In the genomic region with DNA sequence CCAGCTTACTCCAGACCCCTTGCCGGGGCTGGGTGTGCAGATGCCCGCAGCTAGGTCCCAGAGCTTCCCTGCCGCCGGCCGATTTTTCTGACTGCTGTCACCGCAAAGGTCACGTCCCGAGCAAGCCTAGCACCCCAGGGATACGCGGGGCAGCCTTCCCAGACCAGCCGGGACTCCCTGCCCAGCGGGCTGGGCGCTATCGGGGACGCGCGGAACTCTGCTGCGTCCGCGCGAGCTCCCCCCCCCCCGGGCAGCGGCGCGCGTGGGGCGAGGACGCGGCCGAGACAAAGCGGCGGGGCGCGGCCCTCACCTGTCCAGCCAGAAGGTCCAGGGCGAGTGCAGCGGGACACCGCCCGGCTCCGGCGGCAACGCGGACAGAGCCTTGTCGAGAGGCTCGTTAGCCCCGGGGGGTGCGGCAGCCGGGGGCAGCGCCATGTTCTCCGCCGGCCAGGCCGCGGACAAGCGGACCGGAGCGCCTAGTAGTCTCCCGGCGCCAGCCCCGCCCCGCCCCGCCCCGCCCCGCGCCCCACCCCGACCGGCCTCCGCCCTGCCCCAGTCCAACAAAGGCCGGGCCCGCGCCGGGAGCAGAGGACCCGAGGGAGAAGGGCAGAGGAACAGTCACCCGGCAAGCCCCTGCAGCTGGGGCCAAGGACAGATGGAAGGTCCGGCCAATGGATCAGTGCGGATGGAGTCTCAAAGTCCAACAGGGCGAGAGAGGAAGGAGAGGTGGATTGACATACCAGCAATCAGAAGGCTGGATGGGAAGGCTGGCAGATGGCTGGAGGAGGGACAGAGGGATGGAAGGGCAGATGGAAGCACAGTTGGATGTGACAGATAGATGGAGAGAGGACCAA, we compare ENCODE assay signal across 8 mouse cellular contexts. TPM values are rescaled to one million over a fixed set of nuclear protein-coding genes. Genes with fewer than 3 reads are reported as not detected.
DNase-seq lines count a peak whose midpoint lies in the region; ATAC-seq and TF ChIP-seq lines count a peak whose summit lies in the region.

A gene (minus strand): TSS at position 454 of the 854 bp plus-strand sequence.
A gene (minus strand): TSS at position 480 of the 854 bp plus-strand sequence.

- H3K36me3 ChIP-seq in kidney, adult 2 months (ENCODE audit: control insufficient read depth, insufficient read depth, low read length) = no peaks in the 10 kb centered on the region
- no peaks in the 10 kb centered on the region for H3K36me3 ChIP-seq in neural tube, embryonic 13.5 days

- DNase-seq in 3T3-L1 (ENCODE audit: low read depth, low spot score) = peak; percentile 37
- DNase-seq in embryo, embryonic 11.5 days (ENCODE audit: low read depth, low spot score) = peak; percentile 34
- peak; percentile 60 to 79 for DNase-seq in heart, adult 9 months (ENCODE audit: low spot score in 2 of 2)
- peak; percentile 73 for DNase-seq in kidney, adult 2 months
- peak; percentile 64 for DNase-seq in lung, adult 2 months
- peak; percentile 27 to 62 for DNase-seq in urinary bladder, postnatal 36 days (ENCODE audit: low spot score in 2 of 2)

- TF ChIP-seq POLR2A in kidney, adult 2 months (IDR thresholded peaks at IDR 0.05; ENCODE audit: low read depth, low read length) = peak; percentile 15
- peak; percentile 36; the same call in 1 of the 2 replicates for TF ChIP-seq POLR2A in lung, adult 2 months (IDR thresholded peaks at IDR 0.05; ENCODE audit: borderline replicate concordance, extremely low read depth, low read depth, low read length)

- peak within 1 kb of the TSS; percentile 95 for H3K4me2 ChIP-seq in neural tube, embryonic 13.5 days

- no peaks in the 10 kb centered on the region for H3K27me3 ChIP-seq in kidney, adult 2 months (replicated peaks; ENCODE audit: control insufficient read depth, insufficient read depth, low read length)
- peaks cover 39% of the 10 kb centered on the region for H3K27me3 ChIP-seq in neural tube, embryonic 13.5 days

- peak within 1 kb of the TSS; percentile 72 for H3K27ac ChIP-seq in kidney, adult 2 months (ENCODE audit: insufficient read depth, low read depth, low read length)
- peak within 1 kb of the TSS; percentile 78 for H3K27ac ChIP-seq in neural tube, embryonic 13.5 days (replicated peaks)

- H3K4me3 ChIP-seq in kidney, adult 2 months (ENCODE audit: insufficient read depth, low read depth, low read length) = peak within 1 kb of the TSS; percentile 85
- H3K4me3 ChIP-seq in lung, adult 2 months (replicated peaks; ENCODE audit: extremely low read depth, low read depth, low read length) = peak within 1 kb of the TSS; percentile 78
- peak within 1 kb of the TSS; percentile 75 for H3K4me3 ChIP-seq in neural tube, embryonic 13.5 days

- no peaks in the 10 kb centered on the region for H3K4me1 ChIP-seq in kidney, adult 2 months (ENCODE audit: control insufficient read depth, insufficient read depth, low read length)
- peaks cover 3% of the 10 kb centered on the region for H3K4me1 ChIP-seq in lung, adult 2 months (ENCODE audit: control insufficient read depth, insufficient read depth, low read length)
- peaks cover 65% of the 10 kb centered on the region for H3K4me1 ChIP-seq in neural tube, embryonic 13.5 days (replicated peaks)

- no peaks in the 10 kb centered on the region for H3K9me3 ChIP-seq in neural tube, embryonic 13.5 days

- 1% methylated on average over 71 of the region's 75 CpGs for WGBS in kidney, adult 2 months
- WGBS in lung, adult 2 months = under 1% methylated on average over 62 of the region's 75 CpGs
- WGBS in neural tube, embryonic 13.5 days = under 1% methylated on average over 75 of the region's 75 CpGs

- no peak for ATAC-seq in activated CD4-positive, CD25-positive, alpha-beta regulatory T cell, adult 4 months
- ATAC-seq in neural tube, embryonic 13.5 days (ENCODE audit: low read depth) = peak; percentile 22; the same call in 1 of the 2 replicates

- H3K9ac ChIP-seq in neural tube, embryonic 13.5 days = peak within 1 kb of the TSS; percentile 86

- no peak for TF ChIP-seq CTCF in kidney, adult 2 months (conservative IDR thresholded peaks at IDR 0.05; ENCODE audit: insufficient read depth, insufficient read length, low read depth, low read length)
- no peak for TF ChIP-seq CTCF in lung, adult 2 months (IDR thresholded peaks at IDR 0.05; ENCODE audit: insufficient read depth, low read length)

RNA-seq across cellular contexts. Expression of the first gene that starts in this region (rescaled TPM):
- polyA plus RNA-seq in activated CD4-positive, CD25-positive, alpha-beta regulatory T cell, adult 4 months (2017; shearing (Covaris generic)) = 10 to 100 TPM; 33.8 to 35.1 TPM
- polyA plus RNA-seq in kidney, adult 2 months (2012; rRNA removed) = 6.6 and 8.4 TPM in 2 replicates
- 10.8 and 15.2 TPM in 2 replicates for polyA plus RNA-seq in lung, adult 2 months (2012; rRNA removed)
- 9.1 and 9.3 TPM in 2 replicates for polyA plus RNA-seq in neural tube, embryonic 13.5 days (2015; fragmentation: Nextera tagmentation; extraction: Ambion mirVana)

RNA-seq across cellular contexts. Expression of the second gene that starts in this region (rescaled TPM):
- polyA plus RNA-seq in activated CD4-positive, CD25-positive, alpha-beta regulatory T cell, adult 4 months (2017; shearing (Covaris generic)) = 10 to 100 TPM; 11.9 to 13.1 TPM
- 0.31 and 0.50 TPM in 2 replicates for polyA plus RNA-seq in kidney, adult 2 months (2012; rRNA removed)
- polyA plus RNA-seq in lung, adult 2 months (2012; rRNA removed) = 0.71 and 1.4 TPM in 2 replicates
- 2.7 and 3.0 TPM in 2 replicates for polyA plus RNA-seq in neural tube, embryonic 13.5 days (2015; fragmentation: Nextera tagmentation; extraction: Ambion mirVana)
